Mouse (Mus musculus) E14TG2a.4 (cell line): ENCODE measurements around the gene Bend3.

Source experiments
- CTCF ChIP-seq: conservative IDR thresholded peaks from 2 replicates; pipeline ENCODE4 v1.5.1; 2014; ENCODE audit warnings: low read length
- POU5F1 ChIP-seq: IDR thresholded peaks from 2 replicates; pipeline ENCODE4 v1.6.1; 2014; ENCODE audit warnings: low read length, borderline replicate concordance

DNA sequence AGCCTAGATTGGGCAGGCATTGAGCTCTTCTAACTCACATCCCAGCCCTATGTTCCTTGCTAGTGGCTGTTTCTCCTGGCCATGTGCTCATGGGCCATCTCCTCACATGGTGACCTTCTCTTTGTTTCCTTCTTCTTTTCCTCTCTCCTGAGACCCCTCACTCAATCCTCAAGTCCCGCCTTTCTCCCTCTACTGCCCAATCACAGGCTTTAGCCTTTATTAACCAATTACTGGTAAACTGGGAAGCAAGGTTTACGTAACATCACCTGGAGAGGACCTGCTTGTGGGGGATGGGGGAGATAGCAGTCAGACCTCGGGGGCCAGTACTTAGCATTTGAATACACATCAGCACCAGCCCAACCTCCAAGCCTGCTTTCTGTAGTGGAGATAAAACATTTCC, 72.8 kb downstream of the Bend3 start:
- TF ChIP-seq POU5F1 = peak; percentile 29; the same call in 1 of the 2 replicates
- TF ChIP-seq CTCF = no peak
